Mouse (Mus musculus) lung, postnatal 0 days (tissue): ENCODE measurements around the gene Tle4.

Source experiments
- CTCF ChIP-seq: IDR thresholded peaks from 2 replicates; pipeline ENCODE4 v1.5.1; 2016; ENCODE audit warnings: antibody characterized with exemption, mild to moderate bottlenecking
- EP300 ChIP-seq: IDR thresholded peaks from 2 replicates; pipeline ENCODE4 v1.6.1; 2016; ENCODE audit warnings: antibody characterized with exemption, mild to moderate bottlenecking, control low read depth

DNA sequence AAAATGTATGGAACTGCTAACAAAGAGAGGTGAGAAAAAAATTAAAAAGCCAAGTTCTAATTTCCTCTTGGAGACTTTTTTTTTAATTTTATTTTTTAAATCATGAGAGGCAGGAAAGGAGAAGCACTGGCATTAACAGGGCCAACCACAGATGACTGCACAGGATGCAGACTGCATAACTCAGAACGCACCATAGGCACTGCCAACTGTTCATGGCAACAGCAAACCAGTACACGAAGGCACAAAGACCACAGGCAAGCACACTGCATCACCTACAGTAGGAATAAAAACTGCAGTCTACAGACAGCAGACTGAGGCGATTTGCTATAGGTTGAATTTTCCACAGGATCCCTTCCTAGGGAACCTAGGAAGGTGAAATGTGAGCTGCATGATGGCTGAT, 112.7 kb downstream of the Tle4 start:
- TF ChIP-seq CTCF (no peak), EP300 (no peak)
